Mouse (Mus musculus): ENCODE measurements around the gene Ripk3.
"Not testable (repeated sequence)": the region's sequence is repeated elsewhere in the genome, so short reads cannot be mapped to it uniquely, and the experiment has no call there.

Gene Ripk3

DNA sequence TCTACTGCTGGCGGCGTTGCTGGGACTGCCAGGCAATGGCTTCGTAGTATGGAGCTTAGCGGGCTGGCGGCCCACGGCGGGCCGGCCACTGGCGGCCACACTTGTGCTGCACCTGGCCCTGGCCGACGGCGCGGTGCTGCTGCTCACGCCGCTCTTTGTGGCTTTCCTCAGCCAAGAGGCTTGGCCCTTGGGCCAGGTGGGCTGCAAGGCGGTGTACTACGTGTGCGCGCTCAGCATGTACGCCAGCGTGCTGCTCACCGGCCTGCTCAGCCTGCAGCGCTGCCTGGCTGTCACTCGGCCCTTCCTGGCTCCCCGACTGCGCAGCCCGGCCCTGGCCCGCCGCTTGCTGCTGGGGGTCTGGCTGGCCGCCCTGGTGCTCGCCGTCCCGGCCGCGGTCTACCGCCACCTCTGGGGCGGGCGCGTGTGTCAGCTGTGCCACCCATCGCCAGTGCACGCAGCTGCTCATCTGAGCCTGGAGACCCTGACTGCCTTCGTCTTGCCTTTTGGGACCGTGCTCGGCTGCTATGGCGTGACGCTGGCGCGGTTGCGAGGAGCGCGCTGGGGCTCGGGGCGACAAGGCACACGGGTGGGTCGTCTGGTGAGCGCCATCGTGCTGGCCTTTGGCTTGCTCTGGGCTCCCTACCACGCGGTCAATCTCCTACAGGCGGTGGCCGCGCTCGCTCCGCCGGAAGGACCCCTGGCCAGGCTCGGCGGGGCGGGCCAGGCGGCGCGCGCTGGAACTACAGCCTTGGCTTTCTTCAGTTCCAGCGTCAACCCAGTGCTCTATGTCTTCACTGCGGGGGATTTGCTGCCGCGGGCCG is 26.5 kb downstream of the Ripk3 start:
- in situ Hi-C loops (cut with MboI, MseI) = no loop called here

DNA sequence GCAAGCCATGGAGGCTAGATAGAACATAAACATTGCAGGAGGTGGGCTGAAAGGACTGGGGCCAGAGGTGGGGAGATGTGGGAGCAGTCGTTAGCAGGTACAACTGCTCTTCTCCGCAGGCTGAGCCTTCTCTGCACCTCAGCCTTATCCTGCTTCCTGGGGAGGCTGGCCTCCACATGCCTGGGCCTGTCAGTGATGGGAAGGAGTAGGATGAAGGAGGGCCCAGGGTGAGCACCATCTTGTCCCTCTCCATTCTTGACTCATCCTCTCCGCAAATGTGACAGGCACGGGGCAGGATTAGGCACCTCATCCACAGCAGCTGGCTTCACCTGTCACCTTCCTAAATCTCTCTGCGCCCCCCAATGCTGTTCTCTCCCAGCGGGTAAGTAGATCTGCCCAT is 27.5 kb downstream of the Ripk3 start, which contains the start of gene Ltb4r2:
Gene Ltb4r2 (plus strand): TSS at position 266 of the 400 bp plus-strand sequence.
- in situ Hi-C loops (cut with MboI, MseI) = no loop called here

DNA sequence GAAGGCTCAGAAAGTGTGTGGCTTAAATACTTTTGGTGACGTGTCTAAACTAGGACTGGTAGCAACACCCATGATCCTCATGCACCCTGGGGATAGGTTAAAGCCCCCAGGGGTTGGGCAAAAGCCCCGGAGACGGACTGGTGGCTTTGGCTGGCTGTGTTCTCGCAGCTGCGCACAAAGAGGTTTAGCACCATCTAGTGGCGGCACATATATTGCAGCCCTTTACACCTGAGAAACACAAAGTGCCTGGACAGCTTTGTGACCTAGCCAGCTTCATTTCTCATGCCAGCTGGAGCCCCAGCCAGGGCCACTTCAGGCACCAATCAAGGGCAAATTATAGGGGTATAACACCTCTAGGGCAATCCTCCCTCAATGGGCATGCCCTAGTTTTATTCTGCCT is 28.5 kb downstream of the Ripk3 start:
- in situ Hi-C loops (cut with MboI, MseI) = not testable (repeated sequence)

DNA sequence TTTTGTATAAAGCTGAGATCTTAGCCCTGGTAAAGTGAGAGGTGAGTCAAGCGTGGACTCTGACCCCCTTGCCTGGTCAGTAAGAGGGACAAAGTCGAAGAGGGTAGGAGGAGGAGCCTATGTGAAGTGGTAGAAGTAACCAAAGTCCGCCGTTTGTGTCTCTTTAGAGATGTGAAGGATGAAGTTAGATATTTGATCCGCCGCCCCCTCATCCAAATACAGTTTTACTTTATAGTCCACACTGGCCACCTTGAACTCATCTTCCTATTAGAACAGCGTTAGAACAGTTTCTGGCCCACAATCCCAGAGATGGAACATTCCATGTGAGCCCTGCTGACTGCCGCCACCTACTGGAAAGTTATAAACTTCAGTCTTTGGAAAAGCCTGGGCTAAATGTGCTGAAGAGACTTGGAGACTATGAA is 30.3 kb downstream of the Ripk3 start, which contains the start of gene Cideb:
Gene Cideb (minus strand): TSS at position 96 of the 422 bp plus-strand sequence.
- in situ Hi-C loops (cut with MboI, MseI) = no loop called here

GRCm38 (mm10) chr14:55757566-55757965 is 31.1 kb downstream of the Ripk3 start:
- in situ Hi-C loops (cut with MboI, MseI) = no loop called here

GRCm38 (mm10) chr14:55747051-55747847 is 41.4 kb downstream of the Ripk3 start:
- in situ Hi-C loops (cut with MboI, MseI) = no loop called here

GRCm38 (mm10) chr14:55745861-55746237 is 42.8 kb downstream of the Ripk3 start:
- in situ Hi-C loops (cut with MboI, MseI) = no loop called here

- in situ Hi-C loops (cut with MboI, MseI) = no loop called here
Measured at GRCm38 (mm10) chr14:55745180-55745860, 43.3 kb downstream of the Ripk3 start, which contains the start of the genes Dhrs1 and Nop9. TSS of gene Dhrs1 (minus strand) at chr14:55745690. TSS of gene Nop9 (plus strand) at chr14:55745693.

GRCm38 (mm10) chr14:55743711-55744110 is 45.0 kb downstream of the Ripk3 start:
- in situ Hi-C loops (cut with MboI, MseI) = loop anchor here (5.0 kb wide), 1 partner anchor 61 kb away; the partner anchor contains the start of gene Tinf2

DNA sequence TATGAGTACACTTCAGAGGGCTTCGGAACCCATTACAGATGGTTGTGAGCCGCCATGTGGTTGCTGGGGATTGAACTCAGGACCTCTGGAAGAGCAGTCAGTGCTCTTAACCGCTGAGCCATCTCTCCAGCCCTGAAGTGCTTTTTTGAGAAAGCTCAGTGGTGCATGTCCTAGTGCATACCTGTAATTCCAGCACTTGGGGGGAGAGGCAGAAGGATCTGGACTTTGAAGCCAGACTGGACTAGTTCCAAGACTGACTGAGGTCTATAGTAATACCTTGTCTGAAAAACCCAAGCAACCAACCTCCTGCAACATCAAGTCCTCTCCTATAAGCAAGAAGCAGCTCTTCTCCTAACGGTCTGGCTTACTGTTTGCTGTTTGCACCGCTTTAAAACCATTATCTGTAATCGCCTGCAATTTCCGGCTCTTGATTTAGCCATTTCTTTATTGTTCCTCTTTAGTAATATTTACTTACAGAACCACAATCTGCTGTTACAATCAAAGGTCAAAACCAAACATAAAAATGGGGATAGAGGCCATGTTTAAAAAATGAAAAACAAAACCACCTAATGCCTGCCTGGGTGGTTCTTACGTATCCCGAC is 51.5 kb downstream of the Ripk3 start:
- in situ Hi-C loops (cut with MboI, MseI) = no loop called here

GRCm38 (mm10) chr14:55735758-55736157 is 52.9 kb downstream of the Ripk3 start:
- in situ Hi-C loops (cut with MboI, MseI) = no loop called here

DNA sequence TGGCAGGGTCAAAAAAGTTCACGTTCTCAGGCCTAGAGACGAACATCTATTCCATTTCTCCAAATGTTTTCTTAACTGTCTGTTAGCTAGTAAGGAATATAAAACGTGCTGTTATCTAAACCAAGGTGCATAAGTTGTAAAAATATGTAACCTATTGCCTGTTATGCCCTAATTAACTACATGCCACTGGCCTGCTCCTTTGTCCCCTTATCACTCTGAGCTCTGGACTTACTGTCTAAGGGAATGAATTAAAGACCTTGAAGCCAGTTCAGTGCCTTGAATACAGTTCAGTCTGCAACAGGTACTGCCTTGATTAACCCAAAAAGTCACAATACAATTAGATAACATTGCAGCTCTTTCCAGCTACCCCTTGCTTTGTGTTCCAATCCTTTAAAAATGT is 53.3 kb downstream of the Ripk3 start:
- in situ Hi-C loops (cut with MboI, MseI) = no loop called here
